In the genomic region with DNA sequence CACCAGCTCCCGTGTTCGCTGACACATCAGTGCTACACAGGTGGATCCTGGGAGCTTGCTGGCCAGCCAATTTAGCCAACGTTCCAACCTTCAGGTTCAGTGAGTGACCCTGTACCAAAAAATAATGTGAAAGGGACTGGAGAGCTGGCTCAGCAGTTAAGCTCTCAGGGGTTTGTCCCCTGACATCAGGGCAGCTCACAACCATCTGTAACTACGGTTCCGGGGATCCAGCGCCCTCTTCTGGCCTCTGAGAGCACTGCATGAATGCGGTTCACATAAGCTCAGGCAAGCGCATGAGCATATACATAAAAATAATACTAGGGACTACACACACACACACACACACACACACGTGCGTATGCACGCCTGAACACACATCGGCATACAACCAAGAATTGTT, we compare ENCODE assay signal across 10 mouse cellular contexts. TPM values are rescaled to one million over a fixed set of nuclear protein-coding genes. Genes with fewer than 3 reads are reported as not detected.
A peak's percentile ranks its signal among the peaks of the same experiment; 100 is the strongest.
DNase-seq lines count a peak whose midpoint lies in the region; ATAC-seq and TF ChIP-seq lines count a peak whose summit lies in the region.
"Had no signal": no experiment of that assay in that cellular context is flagged by ENCODE, and none has a peak within 500 bp of the region (broad histone marks: within the 10 kb centered on the region; RNA-seq: fewer than 3 reads in every experiment).

No protein-coding gene starts in this region.

- H3K4me3 ChIP-seq in embryonic fibroblast, embryonic 13.5 days (ENCODE audit: insufficient read depth, low read length) = no peak overlapping the region
- H3K4me3 ChIP-seq: embryonic facial prominence, embryonic 12.5 days; stomach, embryonic 15.5 days had no signal

- no peaks in the 10 kb centered on the region for H3K4me1 ChIP-seq in embryonic fibroblast, embryonic 13.5 days (ENCODE audit: control insufficient read depth, insufficient read depth, low read length)

- no peak for TF ChIP-seq POLR2A in embryonic fibroblast, embryonic 13.5 days (IDR thresholded peaks at IDR 0.05; ENCODE audit: low read depth, low read length)

- ATAC-seq in erythroid progenitor cell, adult 5-6 weeks (replicated peaks; ENCODE audit: low FRiP score, poor library complexity, severe bottlenecking) = no peak

- peak; percentile 38 for DNase-seq in gastrocnemius, postnatal 10 days
- DNase-seq in gastrocnemius, postnatal 14 days = no peak
- peak; percentile 57 for DNase-seq in right cerebral cortex, postnatal 4 days
- no peak for DNase-seq in right cerebral cortex, postnatal 25 days
- peak; percentile 17 to 19 for DNase-seq in natural killer cell, adult 2 months (ENCODE audit: low spot score in 2 of 2)
- DNase-seq in heart, adult 8-10 months (ENCODE audit: low spot score) = no peak

- intact Hi-C loops in gastrocnemius, postnatal 14 days (cut with DNase I; ENCODE audit: low total_unique reads) = loop anchor here (5.0 kb wide), 1 partner anchor 189 kb away; the partner anchor contains the start of gene Errfi1

- H3K27ac ChIP-seq in embryonic fibroblast, embryonic 13.5 days (ENCODE audit: insufficient read depth, low read length) = no peak overlapping the region
- H3K27ac ChIP-seq: embryonic facial prominence, embryonic 12.5 days; stomach, embryonic 15.5 days had no signal

- peak; percentile 28; the same call in 1 of the 2 replicates for TF ChIP-seq CTCF in embryonic fibroblast, embryonic 13.5 days (IDR thresholded peaks at IDR 0.05; ENCODE audit: borderline replicate concordance, insufficient read depth, low read length)

RNA-seq across cellular contexts. Expression of gene Slc45a1, which starts 11.2 kb away (rescaled TPM):
- total RNA-seq in gastrocnemius, postnatal 10 days (2021) = not detected
- not detected for total RNA-seq in gastrocnemius, postnatal 14 days (2021)
- polyA plus RNA-seq in embryonic fibroblast, embryonic 13.5 days (2011; ENCODE audit: insufficient read length, low read depth, missing spikeins) = 0.16 and 0.17 TPM in 2 replicates
- total RNA-seq in erythroid progenitor cell, adult 5-6 weeks (2015; ENCODE audit: low replicate concordance) = not detected in 2 replicates
- not detected in 2 replicates for total RNA-seq in erythroid progenitor cell, adult 5-6 weeks (2017; ENCODE audit: low replicate concordance)
- not detected for total RNA-seq in heart, adult 8-10 months (2022)

Comparison
In these comparisons a context has a peak if more than half of its experiments do, and no peak if none do; other contexts are left out.
1. DNase-seq: peak in gastrocnemius, postnatal 10 days (single experiment), right cerebral cortex, postnatal 4 days (single experiment) and natural killer cell, adult 2 months (2 of 2); none in gastrocnemius, postnatal 14 days (single experiment), right cerebral cortex, postnatal 25 days (single experiment) and heart, adult 8-10 months (single experiment).